ENCODE assay signal across 23 mouse cellular contexts in the genomic region with DNA sequence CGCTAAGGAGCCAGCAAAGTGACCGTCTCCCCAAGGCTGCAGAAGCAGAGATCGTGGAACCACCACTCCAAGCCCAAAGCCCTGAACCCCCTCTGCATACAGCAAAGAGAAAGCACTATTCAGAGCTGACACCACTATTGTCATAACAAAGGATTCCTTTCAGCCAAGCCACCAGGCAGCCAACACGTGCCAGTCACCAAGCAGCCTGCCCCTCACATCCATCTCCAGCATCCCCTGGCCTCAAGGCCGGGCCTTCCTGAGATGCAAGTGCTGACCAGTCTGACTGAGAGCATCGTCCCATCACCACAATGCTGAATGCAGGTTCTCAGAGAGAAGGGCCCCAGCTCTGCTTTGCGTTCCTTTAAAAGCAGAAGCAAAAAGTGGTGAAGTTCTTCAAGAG. TPM values are rescaled to one million over a fixed set of nuclear protein-coding genes. Genes with fewer than 3 reads are reported as not detected.
"Had no signal": no experiment of that assay in that cellular context is flagged by ENCODE, and none has a peak within 500 bp of the region (broad histone marks: within the 10 kb centered on the region; RNA-seq: fewer than 3 reads in every experiment).

No protein-coding gene starts in this region.

- H3K4me3 ChIP-seq: limb, embryonic 10.5 days; limb, embryonic 13.5 days; liver, embryonic 12.5 days; liver, embryonic 15.5 days; lung, embryonic 15.5 days; megakaryocyte, embryonic 14.5 days; midbrain, embryonic 10.5 days; midbrain, embryonic 13.5 days; myocyte; neural tube, embryonic 13.5 days; stomach, embryonic 15.5 days had no signal

- DNase-seq: kidney, adult 18-20 months; kidney, adult 9 months; kidney, postnatal 36 days; liver; lung, adult 18-20 months; lung, postnatal 10 days; lung, postnatal 36 days; right cerebral cortex, postnatal 14 days; spleen, adult 18-20 months; thymus, adult 18-20 months; thymus, postnatal 36 days had no signal

- H3K27me3 ChIP-seq: limb, embryonic 13.5 days; liver, embryonic 15.5 days; lung, embryonic 15.5 days; midbrain, embryonic 13.5 days; neural tube, embryonic 13.5 days; stomach, embryonic 15.5 days had no signal

- H3K4me1 ChIP-seq: limb, embryonic 10.5 days; limb, embryonic 13.5 days; liver, embryonic 12.5 days; liver, embryonic 15.5 days; lung, embryonic 15.5 days; megakaryocyte, embryonic 14.5 days; neural tube, embryonic 13.5 days; stomach, embryonic 15.5 days had no signal

- H3K27ac ChIP-seq: limb, embryonic 10.5 days; limb, embryonic 13.5 days; liver, embryonic 12.5 days; liver, embryonic 15.5 days; lung, embryonic 15.5 days; midbrain, embryonic 10.5 days; midbrain, embryonic 13.5 days; neural tube, embryonic 13.5 days; stomach, embryonic 15.5 days had no signal

RNA-seq across cellular contexts. Expression of gene Prkcz, which starts 28.9 kb away (rescaled TPM):
- total RNA-seq: monocyte, adult 5-6 weeks had no signal
